Mouse (Mus musculus) kidney, postnatal 0 days (tissue): ENCODE measurements around the gene Tdo2. TPM values are rescaled to one million over a fixed set of nuclear protein-coding genes. Genes with fewer than 3 reads are reported as not detected.

Experiments used
- ATAC-seq: fragments of 200-750 bp; cut with Nextera tagmentation; replicated peaks from 2 replicates; pipeline ENCODE4 v1.8.0; 2017; ENCODE audit warnings: low read depth, moderate number of reproducible peaks, moderate TSS enrichment, moderate library complexity; ENCODE audit not compliant: low FRiP score
- DNase-seq: peaks from one replicate; pipeline ENCODE4 v3.0.0-alpha.2; 2016; ENCODE audit warnings: low spot score
- H3K27ac ChIP-seq: fragments of 300-500 bp; sonication (generic); 2 replicates; pipeline ENCODE4 v1.5.1; 2014; ENCODE audit warnings: mild to moderate bottlenecking
- H3K27me3 ChIP-seq: fragments of 300-500 bp; sonication (generic); 2 replicates; pipeline ENCODE4 v1.6.1; 2014; ENCODE audit warnings: low read length, mixed read lengths; ENCODE audit not compliant: insufficient read depth
- H3K36me3 ChIP-seq: fragments of 300-500 bp; sonication (generic); 2 replicates; pipeline ENCODE4 v1.6.1; 2014; ENCODE audit warnings: low read length, mixed read lengths; ENCODE audit not compliant: insufficient read depth
- H3K4me1 ChIP-seq: fragments of 300-500 bp; sonication (generic); replicated peaks from 2 replicates; pipeline ENCODE4 v1.6.1; 2014; ENCODE audit warnings: antibody characterized with exemption, low read length, mixed read lengths; ENCODE audit not compliant: insufficient read depth
- H3K4me2 ChIP-seq: fragments of 300-500 bp; sonication (generic); 2 replicates; pipeline ENCODE4 v1.6.1; 2014; ENCODE audit warnings: mild to moderate bottlenecking, low read length, moderate library complexity, mixed read lengths
- H3K4me3 ChIP-seq: fragments of 300-500 bp; sonication (generic); replicated peaks from 2 replicates; pipeline ENCODE4 v1.5.1; 2014; ENCODE audit warnings: low read depth, low read length
- H3K9ac ChIP-seq: fragments of 300-500 bp; sonication (generic); 2 replicates; pipeline ENCODE4 v1.6.1; 2014; ENCODE audit warnings: low read depth, low read length
- H3K9me3 ChIP-seq: fragments of 300-500 bp; sonication (generic); replicated peaks from 2 replicates; pipeline ENCODE4 v1.6.1; 2016; ENCODE audit warnings: low read length, inconsistent platforms, mixed read lengths
- CTCF ChIP-seq: IDR thresholded peaks from 2 replicates; pipeline ENCODE4 v1.5.1; 2016; ENCODE audit warnings: antibody characterized with exemption, low read depth, mild to moderate bottlenecking, moderate library complexity
- WGBS: fragments of 180-500 bp; shearing (Covaris S2); extraction: QIAGEN DNeasy Blood & Tissue Kit; methylation state at CpG from one replicate; pipeline ENCODE4 v1.1.7; 2014; 5-methylcytosine and 5-hydroxymethylcytosine counted together
- polyA plus RNA-seq: library from polyadenylated mRNA; unstranded; fragments of >200 nt; fragmentation: Nextera tagmentation; extraction: Ambion mirVana; gene quantifications from 2 replicates; pipeline ENCODE4 v1.2.1, GENCODE M21; 2015

The Tdo2 gene
- polyA plus RNA-seq, 1 experiment from 2014 or later, result 0.08 TPM

DNA sequence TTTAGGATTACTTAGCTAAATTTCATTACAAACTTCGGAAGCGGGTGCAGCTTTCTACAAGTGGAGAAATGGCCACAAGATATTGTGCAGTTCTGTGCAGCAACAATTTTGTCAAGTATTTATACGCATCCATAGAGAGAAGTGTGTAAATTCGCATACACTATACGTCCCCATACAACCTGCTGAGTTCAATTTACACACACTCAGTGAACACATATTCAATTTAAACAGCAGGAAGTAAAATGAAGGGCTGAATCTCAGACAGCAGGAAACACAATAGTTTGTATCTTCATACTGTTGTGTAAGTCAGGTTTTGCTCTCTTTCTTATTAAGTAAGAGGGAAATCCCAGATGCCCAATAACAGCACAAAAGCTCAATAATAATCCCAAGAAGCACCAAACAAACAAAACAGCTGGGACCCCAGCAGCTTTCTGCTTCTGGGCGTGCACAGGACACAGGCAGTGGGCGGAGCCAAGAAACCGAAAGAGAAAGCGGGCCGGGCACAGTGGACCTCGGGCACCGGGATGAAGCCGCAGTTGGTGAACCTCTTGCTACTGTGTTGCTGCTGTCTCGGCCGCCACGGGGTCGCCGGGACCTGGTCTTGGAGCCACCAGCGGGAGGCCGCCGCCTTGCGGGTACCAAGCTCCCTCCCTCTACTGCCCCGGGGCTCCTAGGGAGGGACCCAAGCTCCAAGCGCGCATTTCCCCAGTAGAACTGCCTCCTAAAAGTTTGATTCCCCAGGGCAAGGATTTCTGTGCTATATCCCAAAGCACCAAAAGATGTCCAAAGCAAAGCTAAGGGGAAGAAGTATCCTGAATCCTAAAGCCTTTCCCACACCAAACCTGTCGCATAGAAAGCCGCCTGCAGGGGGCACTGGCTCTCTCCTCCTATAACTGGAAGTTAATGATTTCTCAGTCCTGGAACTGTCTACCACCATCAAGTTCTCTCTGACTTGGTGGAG lies 43.6 kb downstream of the Tdo2 start, which contains the start of gene Ctso:
Gene Ctso (plus strand): TSS at position 461 of the 961 bp plus-strand sequence.
- no peaks in the 10 kb centered on the region for H3K4me1 ChIP-seq
- H3K27me3 ChIP-seq, result no peaks in the 10 kb centered on the region
- WGBS, result 13% methylated on average over 27 of the region's 27 CpGs
- TF ChIP-seq CTCF, result peak; percentile 86
- H3K36me3 ChIP-seq, result no peaks in the 10 kb centered on the region
- H3K9ac ChIP-seq, result peak within 1 kb of the TSS; percentile 93
- peak; percentile 91 for ATAC-seq
- no peaks in the 10 kb centered on the region for H3K9me3 ChIP-seq
- H3K27ac ChIP-seq, result peak within 1 kb of the TSS; percentile 97
- H3K4me2 ChIP-seq, result peak within 1 kb of the TSS; percentile 54
- DNase-seq, result peak; percentile 94
- H3K4me3 ChIP-seq, result peak within 1 kb of the TSS; percentile 95

DNA sequence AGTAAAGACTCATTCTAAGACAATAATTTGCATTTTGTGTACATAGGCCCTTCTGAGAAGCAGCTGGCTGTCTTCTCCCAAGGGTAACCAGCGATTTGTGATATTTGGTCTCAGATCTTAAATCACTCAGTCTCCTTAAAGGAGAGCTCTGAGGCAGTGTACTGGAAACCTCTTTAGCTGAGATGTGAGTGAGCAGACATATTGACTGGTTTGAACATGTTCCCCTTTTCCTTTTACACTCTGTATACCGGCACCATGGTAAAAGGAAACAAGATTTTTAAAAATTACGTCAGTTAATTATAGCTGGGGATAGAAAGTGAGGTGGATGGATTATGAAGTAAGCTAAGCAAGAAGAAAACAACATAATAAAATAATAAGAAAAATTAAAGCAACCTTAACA lies 44.3 kb downstream of the Tdo2 start:
- ATAC-seq, result no peak
- TF ChIP-seq CTCF, result no peak

GRCm38 (mm10) chr3:81929073-81929472 lies 46.9 kb downstream of the Tdo2 start:
- no peak for TF ChIP-seq CTCF
- WGBS, result 94% methylated on average over 1 of the region's 1 CpGs
- no peak overlapping the region for H3K4me3 ChIP-seq

More for the DNA sequence above, 44.3 kb downstream of the Tdo2 start:
- H3K4me1 ChIP-seq, result no peaks in the 10 kb centered on the region
- WGBS, result 68% methylated on average over 3 of the region's 3 CpGs
- no peaks in the 10 kb centered on the region for H3K36me3 ChIP-seq
- H3K4me3 ChIP-seq, result no peak overlapping the region
- no peak overlapping the region for H3K9ac ChIP-seq
- H3K9me3 ChIP-seq, result no peaks in the 10 kb centered on the region
- no peak overlapping the region for H3K4me2 ChIP-seq
- H3K27me3 ChIP-seq, result no peaks in the 10 kb centered on the region
- DNase-seq, result no peak
- H3K27ac ChIP-seq, result no peak overlapping the region

DNA sequence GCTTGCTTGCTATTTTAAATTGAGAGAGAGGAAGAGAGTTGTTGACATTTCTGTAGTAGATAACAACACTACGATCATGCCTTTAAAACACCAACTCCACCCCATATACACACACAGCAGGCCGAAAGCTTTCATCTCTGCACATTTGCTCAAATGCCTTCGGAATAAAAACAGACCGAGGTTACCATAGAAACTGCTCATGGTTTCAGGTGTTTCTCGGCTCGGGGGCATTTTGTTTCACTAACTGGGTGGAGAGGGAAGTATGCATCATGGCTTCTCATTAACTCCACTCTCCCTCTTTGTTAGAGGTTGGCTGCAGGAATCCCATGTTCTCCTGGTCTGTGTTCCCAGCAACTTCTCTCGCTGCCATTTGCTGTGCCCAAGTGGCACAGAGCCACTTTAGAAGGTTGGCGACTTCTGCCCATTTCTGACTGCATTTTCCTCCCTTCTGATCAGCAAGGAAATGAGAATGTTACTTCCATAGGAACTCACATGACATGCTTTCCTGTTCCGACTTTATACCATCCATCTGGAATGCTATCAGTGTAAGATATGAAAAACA lies 49.2 kb downstream of the Tdo2 start:
- 46% methylated on average over 9 of the region's 9 CpGs for WGBS
- no peaks in the 10 kb centered on the region for H3K36me3 ChIP-seq
- H3K27ac ChIP-seq, result no peak overlapping the region
- DNase-seq (no peak), ATAC-seq (no peak)
- H3K4me2 ChIP-seq, result no peak overlapping the region
- H3K27me3 ChIP-seq, result no peaks in the 10 kb centered on the region
- no peak overlapping the region for H3K4me3 ChIP-seq
- no peaks in the 10 kb centered on the region for H3K9me3 ChIP-seq
- TF ChIP-seq CTCF, result no peak
- no peak overlapping the region for H3K9ac ChIP-seq
- no peaks in the 10 kb centered on the region for H3K4me1 ChIP-seq

More at GRCm38 (mm10) chr3:81929073-81929472, 46.9 kb downstream of the Tdo2 start:
- ATAC-seq (no peak), DNase-seq (no peak)
- H3K9ac ChIP-seq, result no peak overlapping the region
- no peak overlapping the region for H3K4me2 ChIP-seq
- H3K4me1 ChIP-seq, result no peaks in the 10 kb centered on the region
- no peaks in the 10 kb centered on the region for H3K27me3 ChIP-seq
- no peaks in the 10 kb centered on the region for H3K9me3 ChIP-seq
- H3K27ac ChIP-seq, result no peak overlapping the region
- H3K36me3 ChIP-seq, result no peaks in the 10 kb centered on the region

GRCm38 (mm10) chr3:81925856-81926255 lies 50.1 kb downstream of the Tdo2 start:
- no peak for DNase-seq
- 33% methylated on average over 5 of the region's 5 CpGs for WGBS
- no peak overlapping the region for H3K4me3 ChIP-seq
- no peaks in the 10 kb centered on the region for H3K36me3 ChIP-seq
- H3K9ac ChIP-seq, result no peak overlapping the region
- no peaks in the 10 kb centered on the region for H3K27me3 ChIP-seq
- no peaks in the 10 kb centered on the region for H3K4me1 ChIP-seq
- H3K27ac ChIP-seq, result no peak overlapping the region
- no peaks in the 10 kb centered on the region for H3K9me3 ChIP-seq
- no peak for TF ChIP-seq CTCF
- ATAC-seq, result no peak
- no peak overlapping the region for H3K4me2 ChIP-seq

DNA sequence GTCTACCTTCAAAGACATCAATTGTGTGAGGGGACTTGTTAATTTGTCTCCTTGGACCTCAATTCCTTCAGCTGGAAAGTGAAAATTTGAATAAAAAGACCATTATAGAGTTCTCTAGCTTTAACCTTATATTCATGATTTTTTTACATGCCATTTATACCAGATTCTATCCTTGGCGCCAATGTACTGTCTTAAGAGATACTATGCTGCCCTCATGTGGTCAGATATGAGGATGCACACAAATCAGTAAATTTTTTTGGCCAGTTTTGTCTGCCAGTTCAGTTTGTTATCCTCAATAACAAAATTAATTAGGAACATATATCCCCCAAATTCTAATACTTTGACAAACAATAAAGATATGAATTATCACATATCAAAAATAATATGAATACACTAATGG lies 51.1 kb downstream of the Tdo2 start:
- H3K4me1 ChIP-seq, result no peaks in the 10 kb centered on the region
- H3K36me3 ChIP-seq, result no peaks in the 10 kb centered on the region
- H3K27ac ChIP-seq, result no peak overlapping the region
- TF ChIP-seq CTCF, result peak; percentile 83
- 0% methylated on average over 1 of the region's 1 CpGs for WGBS
- peak; percentile 89 for DNase-seq
- ATAC-seq, result 0 out of 2 replicates have a peak, but pooled peaks have one; percentile 21
- no peak overlapping the region for H3K9ac ChIP-seq
- no peak overlapping the region for H3K4me3 ChIP-seq
- H3K27me3 ChIP-seq, result no peaks in the 10 kb centered on the region
- H3K4me2 ChIP-seq, result no peak overlapping the region
- H3K9me3 ChIP-seq, result no peaks in the 10 kb centered on the region
